Mouse (Mus musculus) small intestine, adult 2 months (tissue): Measurements from ENCODE around the gene Glce. TPM values are rescaled to one million over a fixed set of nuclear protein-coding genes. Genes with fewer than 3 reads are reported as not detected.

Experiments used
- H3K27ac ChIP-seq: fragments of 200-500 bp; 2 replicates; pipeline ENCODE4 v1.5.1; 2012; ENCODE audit warnings: low read depth, low read length, control low read depth, inconsistent platforms; ENCODE audit not compliant: insufficient read depth
- H3K27me3 ChIP-seq: fragments of 200-500 bp; 2 replicates; pipeline ENCODE4 v1.6.1; 2012; ENCODE audit warnings: mild to moderate bottlenecking, moderate library complexity, low read length, inconsistent platforms; ENCODE audit not compliant: control insufficient read depth, insufficient read depth
- H3K36me3 ChIP-seq: fragments of 200-500 bp; 2 replicates; pipeline ENCODE4 v1.6.1; 2012; ENCODE audit warnings: mild to moderate bottlenecking, low read length, control low read depth, inconsistent platforms; ENCODE audit not compliant: control insufficient read depth, insufficient read depth
- H3K4me1 ChIP-seq: fragments of 200-500 bp; 2 replicates; pipeline ENCODE4 v1.6.1; 2012; ENCODE audit warnings: low read length, inconsistent platforms, mixed read lengths; ENCODE audit not compliant: control insufficient read depth, insufficient read depth, insufficient read length
- H3K4me3 ChIP-seq: fragments of 200-500 bp; 2 replicates; pipeline ENCODE4 v1.5.1; 2012; ENCODE audit warnings: low read depth, mild to moderate bottlenecking, control low read depth, inconsistent platforms, low read length, moderate library complexity
- CTCF ChIP-seq: fragments of 200-500 bp; IDR thresholded peaks from 2 replicates; pipeline ENCODE4 v1.5.1; 2012; ENCODE audit warnings: low read depth, mild to moderate bottlenecking, control low read depth, inconsistent platforms, low read length, moderate library complexity, mixed read lengths; ENCODE audit not compliant: insufficient replicate concordance, insufficient read length; ENCODE audit errors: extremely low read depth
- POLR2A ChIP-seq: fragments of 200-500 bp; IDR thresholded peaks from 2 replicates; pipeline ENCODE4 v1.6.1; 2012; ENCODE audit warnings: low read depth, mild to moderate bottlenecking, control low read depth, inconsistent platforms, low read length, moderate library complexity
- WGBS: fragments of 180-500 bp; shearing (Covaris S2); methylation state at CpG from one replicate; pipeline ENCODE4 v1.1.7; 2018; 5-methylcytosine and 5-hydroxymethylcytosine counted together
- polyA plus RNA-seq: library from polyadenylated mRNA; depleted of rRNA; stranded (reverse); fragments of >200 nt; gene quantifications from 2 replicates; pipeline ENCODE4 v1.2.3, GENCODE M21; 2012

Glce gene
- polyA plus RNA-seq, 1 experiment: 2.2 TPM

- Histone ChIP-seq H3K36me3 (no peaks in the 10 kb centered on the region), H3K27me3 (no peaks in the 10 kb centered on the region), H3K4me1 (no peaks in the 10 kb centered on the region), H3K4me3 (no peak overlapping the region), H3K27ac (no peak overlapping the region)
- no peak for TF ChIP-seq POLR2A
- peak; percentile 95 for TF ChIP-seq CTCF
- WGBS: 10% methylated on average over 20 of the region's 20 CpGs
Observed at GRCm38 (mm10) chr9:62040008-62040608, 82.3 kb downstream of the Glce start.

GRCm38 (mm10) chr9:62035806-62036205 is 86.6 kb downstream of the Glce start:
- Histone ChIP-seq H3K4me1 (no peaks in the 10 kb centered on the region), H3K36me3 (no peaks in the 10 kb centered on the region), H3K27ac (no peak overlapping the region), H3K27me3 (no peaks in the 10 kb centered on the region), H3K4me3 (no peak overlapping the region)
- WGBS: 97% methylated on average over 1 of the region's 1 CpGs
- TF ChIP-seq POLR2A (no peak), CTCF (no peak)

- Histone ChIP-seq H3K27ac (no peak overlapping the region), H3K4me1 (peaks cover 1% of the 10 kb centered on the region; the same call in 1 of the 2 replicates), H3K36me3 (no peaks in the 10 kb centered on the region), H3K27me3 (no peaks in the 10 kb centered on the region), H3K4me3 (no peak overlapping the region)
- WGBS: 100% methylated on average over 3 of the region's 3 CpGs
- TF ChIP-seq POLR2A: no peak
- TF ChIP-seq CTCF: no peak
Observed at GRCm38 (mm10) chr9:62032206-62032605, 90.2 kb downstream of the Glce start.

GRCm38 (mm10) chr9:62028072-62028471 is 94.4 kb downstream of the Glce start:
- no peak overlapping the region for H3K4me3 ChIP-seq
- H3K4me1 ChIP-seq: peaks cover 13% of the 10 kb centered on the region
- H3K27me3 ChIP-seq: no peaks in the 10 kb centered on the region
- TF ChIP-seq POLR2A: no peak
- no peak for TF ChIP-seq CTCF
- 79% methylated on average over 3 of the region's 3 CpGs for WGBS
- no peaks in the 10 kb centered on the region for H3K36me3 ChIP-seq
- no peak overlapping the region for H3K27ac ChIP-seq

- no peaks in the 10 kb centered on the region for H3K36me3 ChIP-seq
- H3K4me3 ChIP-seq: peak within 1 kb of the TSS; percentile 65
- WGBS: under 1% methylated on average over 32 of the region's 32 CpGs
- TF ChIP-seq POLR2A (no peak; the same call in 1 of the 2 replicates), CTCF (no peak)
- no peaks in the 10 kb centered on the region for H3K27me3 ChIP-seq
- H3K27ac ChIP-seq: no peak within 1 kb of the TSS
- H3K4me1 ChIP-seq: peaks cover 15% of the 10 kb centered on the region
Observed at GRCm38 (mm10) chr9:62026600-62026999, 95.9 kb downstream of the Glce start, which contains the start of gene Paqr5. Paqr5 (minus strand) TSS chr9:62026856.

GRCm38 (mm10) chr9:62025056-62025455 is 97.4 kb downstream of the Glce start:
- no peak for TF ChIP-seq POLR2A
- peaks cover 15% of the 10 kb centered on the region for H3K4me1 ChIP-seq
- no peak overlapping the region for H3K4me3 ChIP-seq
- 33% methylated on average over 5 of the region's 5 CpGs for WGBS
- no peaks in the 10 kb centered on the region for H3K36me3 ChIP-seq
- H3K27me3 ChIP-seq: no peaks in the 10 kb centered on the region
- H3K27ac ChIP-seq: no peak overlapping the region

GRCm38 (mm10) chr9:62023879-62024278 is 98.6 kb downstream of the Glce start:
- no peak for TF ChIP-seq CTCF
- TF ChIP-seq POLR2A: no peak
- H3K4me3 ChIP-seq: no peak overlapping the region
- H3K27me3 ChIP-seq: no peaks in the 10 kb centered on the region
- no peak overlapping the region for H3K27ac ChIP-seq
- WGBS: 46% methylated on average over 4 of the region's 4 CpGs
- H3K36me3 ChIP-seq: no peaks in the 10 kb centered on the region
- H3K4me1 ChIP-seq: peaks cover 15% of the 10 kb centered on the region
